Mouse (Mus musculus) embryonic facial prominence, embryonic 12.5 days (tissue): ENCODE results near the gene Txndc9. TPM values are rescaled to one million over a fixed set of nuclear protein-coding genes. Genes with fewer than 3 reads are reported as not detected.

ENCODE experiments used
- ATAC-seq: fragments of 200-750 bp; cut with Nextera tagmentation; 2 replicates; pipeline ENCODE4 v1.8.0; 2017; ENCODE audit not compliant: insufficient number of reproducible peaks, insufficient read depth, low FRiP score, low TSS enrichment
- H3K27ac ChIP-seq: fragments of 300-500 bp; sonication (generic); 2 replicates; pipeline ENCODE4 v1.5.1; 2016; ENCODE audit warnings: mild to moderate bottlenecking
- H3K27me3 ChIP-seq: fragments of 300-500 bp; sonication (generic); 2 replicates; pipeline ENCODE4 v1.6.1; 2016; ENCODE audit warnings: mild to moderate bottlenecking, moderate library complexity
- H3K36me3 ChIP-seq: fragments of 300-500 bp; sonication (generic); 2 replicates; pipeline ENCODE4 v1.6.1; 2016; ENCODE audit warnings: mild to moderate bottlenecking
- H3K4me1 ChIP-seq: fragments of 300-500 bp; sonication (generic); 2 replicates; pipeline ENCODE4 v1.6.1; 2016
- H3K4me2 ChIP-seq: fragments of 300-500 bp; sonication (generic); replicated peaks from 2 replicates; pipeline ENCODE4 v1.6.1; 2016; ENCODE audit warnings: mild to moderate bottlenecking, moderate library complexity
- H3K4me3 ChIP-seq: fragments of 300-500 bp; sonication (generic); 2 replicates; pipeline ENCODE4 v1.5.1; 2016; ENCODE audit warnings: mild to moderate bottlenecking
- H3K9ac ChIP-seq: fragments of 300-500 bp; sonication (generic); 2 replicates; pipeline ENCODE4 v1.6.1; 2016; ENCODE audit warnings: mild to moderate bottlenecking, moderate library complexity
- H3K9me3 ChIP-seq: fragments of 300-500 bp; sonication (generic); 2 replicates; pipeline ENCODE4 v1.6.1; 2016; ENCODE audit warnings: mild to moderate bottlenecking, moderate library complexity
- WGBS: fragments of 180-500 bp; shearing (Covaris S2); methylation state at CpG from one replicate; pipeline ENCODE4 v1.1.7; 2016; 5-methylcytosine and 5-hydroxymethylcytosine counted together
- polyA plus RNA-seq: library from polyadenylated mRNA; unstranded; fragments of >200 nt; fragmentation: Nextera tagmentation; extraction: Ambion mirVana; gene quantifications from 2 replicates; pipeline ENCODE4 v1.2.1, GENCODE M21; 2016

Gene Txndc9
- polyA plus RNA-seq, 1 experiment from 2014 or later: 155 TPM

GRCm38 (mm10) chr1:37971520-37971919 is 26.2 kb downstream of the Txndc9 start:
- H3K9me3 ChIP-seq: no peaks in the 10 kb centered on the region
- no peak overlapping the region for H3K4me3 ChIP-seq
- H3K4me2 ChIP-seq: no peak overlapping the region
- no peaks in the 10 kb centered on the region for H3K36me3 ChIP-seq
- no peak overlapping the region for H3K27ac ChIP-seq
- ATAC-seq: no peak
- H3K4me1 ChIP-seq: no peaks in the 10 kb centered on the region
- no peak overlapping the region for H3K9ac ChIP-seq
- WGBS: 56% methylated on average over 4 of the region's 4 CpGs
- no peaks in the 10 kb centered on the region for H3K27me3 ChIP-seq

- no peak overlapping the region for H3K4me2 ChIP-seq
- no peak for ATAC-seq
- no peak overlapping the region for H3K27ac ChIP-seq
- 86% methylated on average over 6 of the region's 6 CpGs for WGBS
- H3K4me3 ChIP-seq: no peak overlapping the region
- H3K36me3 ChIP-seq: no peaks in the 10 kb centered on the region
- H3K27me3 ChIP-seq: no peaks in the 10 kb centered on the region
- no peaks in the 10 kb centered on the region for H3K4me1 ChIP-seq
- no peak overlapping the region for H3K9ac ChIP-seq
- H3K9me3 ChIP-seq: no peaks in the 10 kb centered on the region
Observed at GRCm38 (mm10) chr1:37968746-37969145, 28.9 kb downstream of the Txndc9 start.

- Histone ChIP-seq H3K4me2 (no peak overlapping the region), H3K9ac (no peak overlapping the region), H3K4me1 (no peaks in the 10 kb centered on the region), H3K36me3 (no peaks in the 10 kb centered on the region), H3K27me3 (no peaks in the 10 kb centered on the region), H3K27ac (no peak overlapping the region), H3K4me3 (no peak overlapping the region), H3K9me3 (no peaks in the 10 kb centered on the region)
- 62% methylated on average over 10 of the region's 10 CpGs for WGBS
- no peak for ATAC-seq
Observed at GRCm38 (mm10) chr1:37965571-37965970, 32.1 kb downstream of the Txndc9 start.

GRCm38 (mm10) chr1:37959486-37959885 is 38.2 kb downstream of the Txndc9 start:
- no peak overlapping the region for H3K4me3 ChIP-seq
- no peak overlapping the region for H3K27ac ChIP-seq
- no peaks in the 10 kb centered on the region for H3K27me3 ChIP-seq
- H3K9ac ChIP-seq: no peak overlapping the region
- H3K36me3 ChIP-seq: no peaks in the 10 kb centered on the region
- H3K4me1 ChIP-seq: no peaks in the 10 kb centered on the region
- no peaks in the 10 kb centered on the region for H3K9me3 ChIP-seq
- no peak for ATAC-seq
- 76% methylated on average over 5 of the region's 5 CpGs for WGBS
- no peak overlapping the region for H3K4me2 ChIP-seq

- WGBS: 73% methylated on average over 2 of the region's 2 CpGs
- Histone ChIP-seq H3K4me3 (no peak overlapping the region), H3K36me3 (no peaks in the 10 kb centered on the region), H3K27me3 (no peaks in the 10 kb centered on the region), H3K9me3 (no peaks in the 10 kb centered on the region), H3K27ac (no peak overlapping the region), H3K4me2 (no peak overlapping the region), H3K9ac (no peak overlapping the region), H3K4me1 (no peaks in the 10 kb centered on the region)
- no peak for ATAC-seq
Observed at GRCm38 (mm10) chr1:37958516-37958915, 39.2 kb downstream of the Txndc9 start.

- 83% methylated on average over 5 of the region's 5 CpGs for WGBS
- no peaks in the 10 kb centered on the region for H3K4me1 ChIP-seq
- H3K27ac ChIP-seq: no peak within 1 kb of the TSS
- no peaks in the 10 kb centered on the region for H3K9me3 ChIP-seq
- no peak within 1 kb of the TSS for H3K4me2 ChIP-seq
- ATAC-seq: no peak
- no peaks in the 10 kb centered on the region for H3K36me3 ChIP-seq
- H3K9ac ChIP-seq: no peak within 1 kb of the TSS
- no peaks in the 10 kb centered on the region for H3K27me3 ChIP-seq
- no peak within 1 kb of the TSS for H3K4me3 ChIP-seq
Observed at GRCm38 (mm10) chr1:37957659-37958058, 40.0 kb downstream of the Txndc9 start, which contains the start of gene Lyg1. Lyg1 (minus strand) TSS chr1:37957759.

- WGBS: 44% methylated on average over 3 of the region's 3 CpGs
- no peaks in the 10 kb centered on the region for H3K9me3 ChIP-seq
- no peak overlapping the region for H3K4me3 ChIP-seq
- H3K27me3 ChIP-seq: no peaks in the 10 kb centered on the region
- ATAC-seq: no peak
- no peak overlapping the region for H3K4me2 ChIP-seq
- H3K27ac ChIP-seq: no peak overlapping the region
- H3K4me1 ChIP-seq: no peaks in the 10 kb centered on the region
- no peak overlapping the region for H3K9ac ChIP-seq
- H3K36me3 ChIP-seq: no peaks in the 10 kb centered on the region
Observed at GRCm38 (mm10) chr1:37956690-37957431, 40.8 kb downstream of the Txndc9 start.

GRCm38 (mm10) chr1:37955251-37955650 is 42.4 kb downstream of the Txndc9 start:
- no peaks in the 10 kb centered on the region for H3K4me1 ChIP-seq

GRCm38 (mm10) chr1:37954786-37955185 is 42.9 kb downstream of the Txndc9 start:
- ATAC-seq: no peak
- Histone ChIP-seq H3K9ac (no peak overlapping the region), H3K36me3 (no peaks in the 10 kb centered on the region), H3K27me3 (no peaks in the 10 kb centered on the region), H3K4me3 (no peak overlapping the region), H3K27ac (no peak overlapping the region), H3K9me3 (no peaks in the 10 kb centered on the region), H3K4me2 (no peak overlapping the region), H3K4me1 (no peaks in the 10 kb centered on the region)
- WGBS: 86% methylated on average over 7 of the region's 7 CpGs

More at GRCm38 (mm10) chr1:37955251-37955650, 42.4 kb downstream of the Txndc9 start:
- Histone ChIP-seq H3K9ac (no peak overlapping the region), H3K36me3 (no peaks in the 10 kb centered on the region), H3K9me3 (no peaks in the 10 kb centered on the region), H3K27me3 (no peaks in the 10 kb centered on the region), H3K4me2 (no peak overlapping the region), H3K27ac (no peak overlapping the region), H3K4me3 (no peak overlapping the region)
- no peak for ATAC-seq
- WGBS: 79% methylated on average over 2 of the region's 2 CpGs

- 75% methylated on average over 2 of the region's 2 CpGs for WGBS
- ATAC-seq: no peak
Observed at GRCm38 (mm10) chr1:37948906-37949305, 48.8 kb downstream of the Txndc9 start.

More at GRCm38 (mm10) chr1:37948906-37949305, 48.8 kb downstream of the Txndc9 start:
- Histone ChIP-seq H3K9ac (no peak overlapping the region), H3K4me3 (no peak overlapping the region), H3K27me3 (no peaks in the 10 kb centered on the region), H3K9me3 (no peaks in the 10 kb centered on the region), H3K4me1 (no peaks in the 10 kb centered on the region), H3K4me2 (no peak overlapping the region), H3K36me3 (no peaks in the 10 kb centered on the region), H3K27ac (no peak overlapping the region)
